Mouse (Mus musculus) brown adipose tissue, adult 24 weeks (tissue): ENCODE data around the gene Wfdc6a. TPM values are rescaled to one million over a fixed set of nuclear protein-coding genes. Genes with fewer than 3 reads are reported as not detected.

Experiments
- H3K27ac ChIP-seq: fragments of 200-500 bp; replicated peaks from 2 replicates; pipeline ENCODE4 v1.5.1; 2012; ENCODE audit warnings: low read depth, mild to moderate bottlenecking, low read length
- H3K4me1 ChIP-seq: fragments of 200-500 bp; 2 replicates; pipeline ENCODE4 v1.6.1; 2012; ENCODE audit warnings: low read length, mixed read lengths; ENCODE audit not compliant: control insufficient read depth, insufficient read depth, insufficient read length
- H3K4me3 ChIP-seq: fragments of 200-500 bp; 2 replicates; pipeline ENCODE4 v1.5.1; 2012; ENCODE audit warnings: low read depth, mild to moderate bottlenecking, low read length, moderate library complexity; ENCODE audit not compliant: insufficient read depth
- polyA plus RNA-seq: library from polyadenylated mRNA; stranded (reverse); fragments of >200 nt; gene quantifications from 2 replicates; pipeline ENCODE4 v1.2.4, GENCODE M21; 2012; ENCODE audit not compliant: missing spikeins, insufficient read depth, insufficient read length

Gene Wfdc6a
- polyA plus RNA-seq, 1 experiment, result not detected

- Histone ChIP-seq H3K4me1 (0 out of 2 replicates have a peak, but pooled peaks cover 4% of the 10 kb centered on the region), H3K27ac (no peak overlapping the region), H3K4me3 (peak overlapping the region; percentile 25)
Measured at GRCm38 (mm10) chr2:164563339-164564038, 21.8 kb downstream of the Wfdc6a start.

- Histone ChIP-seq H3K27ac (no peak within 1 kb of the TSS), H3K4me3 (peak within 1 kb of the TSS; percentile 25; the same call in 1 of the 2 replicates), H3K4me1 (0 out of 2 replicates have a peak, but pooled peaks cover 4% of the 10 kb centered on the region)
Measured at GRCm38 (mm10) chr2:164562391-164563188, 22.7 kb downstream of the Wfdc6a start, which contains the start of gene Wfdc2. Wfdc2 (plus strand) TSS chr2:164562413.

GRCm38 (mm10) chr2:164560106-164560505 lies 25.1 kb downstream of the Wfdc6a start:
- Histone ChIP-seq H3K27ac (no peak overlapping the region), H3K4me1 (0 out of 2 replicates have a peak, but pooled peaks cover 4% of the 10 kb centered on the region), H3K4me3 (no peak overlapping the region)

DNA sequence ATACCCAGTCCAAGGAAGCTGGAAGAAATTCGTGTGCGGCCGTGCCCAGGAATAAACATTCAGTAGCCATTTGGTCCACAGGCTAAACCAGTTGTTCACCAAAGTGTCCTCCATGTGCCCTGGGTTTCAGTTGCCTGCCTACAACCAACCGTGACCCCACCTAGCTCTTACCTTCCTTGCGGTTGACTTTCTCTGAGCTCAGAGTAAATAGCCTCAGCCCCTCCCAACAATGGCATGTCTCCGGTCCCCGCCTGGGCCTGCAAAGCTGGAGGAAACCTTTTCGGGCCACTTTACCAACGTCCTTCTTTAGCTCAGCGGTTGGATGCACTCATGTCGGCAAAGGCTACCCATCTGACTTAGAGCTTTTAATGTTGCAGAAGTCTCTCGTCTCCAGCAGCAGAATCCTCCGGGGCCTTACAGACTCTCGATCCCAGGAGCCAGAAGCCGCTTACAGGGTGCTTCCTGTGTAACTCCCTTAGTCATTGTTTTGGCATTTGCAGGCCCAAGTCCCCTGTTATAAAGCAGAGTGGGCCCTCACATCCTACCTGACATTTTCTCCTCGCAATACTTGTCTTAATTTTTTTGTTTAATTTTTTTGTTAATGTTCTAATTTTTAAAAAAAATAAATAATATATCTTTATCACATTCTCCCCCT lies 26.1 kb downstream of the Wfdc6a start:
- Histone ChIP-seq H3K27ac (no peak overlapping the region), H3K4me3 (no peak overlapping the region), H3K4me1 (0 out of 2 replicates have a peak, but pooled peaks cover 4% of the 10 kb centered on the region)

DNA sequence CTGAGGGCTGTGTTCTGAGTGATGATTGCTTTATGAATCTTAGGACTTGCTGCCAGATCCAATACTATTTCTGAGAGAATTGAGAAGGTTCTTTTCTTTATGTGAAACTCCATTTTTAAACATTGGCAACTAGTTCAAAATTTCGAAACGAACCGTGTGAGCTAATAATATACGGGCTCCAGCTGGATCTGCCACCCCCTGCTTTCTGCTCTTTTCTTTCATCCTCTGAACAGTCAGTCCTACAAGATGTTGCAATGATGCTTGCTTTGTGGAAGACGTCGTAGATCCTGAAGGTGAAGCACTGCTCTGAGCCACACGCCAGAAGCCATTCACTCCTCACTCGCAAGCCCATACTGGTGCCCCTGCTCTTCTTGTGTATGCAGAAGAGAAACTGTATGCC lies 26.8 kb downstream of the Wfdc6a start:
- no peak overlapping the region for H3K27ac ChIP-seq
- H3K4me1 ChIP-seq, result 0 out of 2 replicates have a peak, but pooled peaks cover 2% of the 10 kb centered on the region
- H3K4me3 ChIP-seq, result no peak overlapping the region

GRCm38 (mm10) chr2:164551502-164551901 lies 33.7 kb downstream of the Wfdc6a start:
- H3K4me3 ChIP-seq, result no peak overlapping the region
- H3K4me1 ChIP-seq, result no peaks in the 10 kb centered on the region
- H3K27ac ChIP-seq, result no peak overlapping the region

- no peaks in the 10 kb centered on the region for H3K4me1 ChIP-seq
- no peak overlapping the region for H3K4me3 ChIP-seq
- no peak overlapping the region for H3K27ac ChIP-seq
Measured at GRCm38 (mm10) chr2:164550895-164551269, 34.4 kb downstream of the Wfdc6a start.

DNA sequence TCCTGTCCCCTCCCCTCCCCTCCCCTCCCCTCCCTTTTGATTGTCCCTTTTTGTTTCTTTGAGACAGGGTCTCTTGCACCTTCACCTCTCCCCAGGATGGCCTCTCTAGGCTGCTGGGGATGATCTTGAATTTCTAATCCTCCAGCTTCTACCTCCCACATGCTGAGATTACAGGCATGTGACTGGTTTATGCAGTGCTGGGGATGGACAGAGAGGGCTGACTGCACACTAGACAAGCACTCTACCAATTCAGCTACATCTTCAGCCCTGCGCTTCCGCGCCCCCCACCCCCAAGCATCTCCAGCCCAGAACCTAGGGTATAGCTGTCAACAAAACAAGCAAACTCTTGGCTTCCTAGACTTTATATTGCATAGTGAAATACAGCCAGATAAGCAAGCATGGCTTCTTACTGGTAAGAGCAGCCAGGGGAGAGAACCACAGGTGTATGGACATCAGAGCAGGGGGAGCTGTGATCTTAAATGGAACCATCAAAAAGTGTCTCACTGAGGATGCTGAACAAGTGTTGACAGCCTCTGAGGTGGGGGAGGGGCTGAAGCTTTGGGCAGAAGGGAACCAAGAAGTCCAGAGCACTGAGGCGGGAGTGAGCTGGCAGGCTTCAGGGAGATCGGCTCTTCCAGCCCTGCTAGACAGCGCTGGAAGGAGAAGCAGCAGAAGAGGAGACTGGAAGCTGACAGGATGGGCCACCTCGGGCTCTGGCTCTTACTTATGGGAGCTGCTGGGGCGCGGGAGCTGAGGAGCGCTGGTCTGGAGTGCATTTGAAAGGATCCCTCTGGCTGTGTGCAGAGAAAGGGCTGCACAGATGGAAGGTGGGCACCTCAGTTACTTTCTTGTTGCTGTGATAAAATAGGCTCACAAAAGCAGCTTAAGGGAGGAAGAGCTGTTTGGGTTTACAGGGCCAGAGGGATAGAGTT lies 35.0 kb downstream of the Wfdc6a start:
- no peak overlapping the region for H3K4me3 ChIP-seq
- no peaks in the 10 kb centered on the region for H3K4me1 ChIP-seq
- H3K27ac ChIP-seq, result no peak overlapping the region

DNA sequence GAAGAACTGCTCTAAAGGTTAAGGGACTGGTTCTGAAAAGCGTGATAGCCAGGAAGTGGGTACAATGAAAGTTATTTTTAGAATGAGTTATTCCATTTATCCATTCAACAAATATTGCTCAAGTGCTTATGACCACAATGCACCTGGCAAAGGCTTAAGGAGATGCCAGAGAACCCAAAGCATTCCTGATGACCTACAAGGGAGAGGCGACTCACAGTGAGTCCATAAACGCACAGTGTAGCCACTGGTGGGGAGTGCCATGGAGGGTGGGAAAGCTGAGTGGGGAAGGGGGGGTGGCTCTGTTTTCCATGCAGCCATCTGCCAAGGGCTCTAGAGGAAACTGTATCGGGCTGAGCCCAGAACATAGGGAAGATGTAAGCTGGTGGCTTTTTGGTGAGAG lies 35.9 kb downstream of the Wfdc6a start:
- no peak overlapping the region for H3K4me3 ChIP-seq
- no peak overlapping the region for H3K27ac ChIP-seq
- H3K4me1 ChIP-seq, result no peaks in the 10 kb centered on the region

- no peak overlapping the region for H3K4me3 ChIP-seq
- no peak overlapping the region for H3K27ac ChIP-seq
- H3K4me1 ChIP-seq, result no peaks in the 10 kb centered on the region
Measured at GRCm38 (mm10) chr2:164544454-164545097, 40.7 kb downstream of the Wfdc6a start.

- Histone ChIP-seq H3K4me1 (no peaks in the 10 kb centered on the region), H3K4me3 (no peak overlapping the region), H3K27ac (no peak overlapping the region)
Measured at GRCm38 (mm10) chr2:164543745-164544144, 41.5 kb downstream of the Wfdc6a start.

- no peak overlapping the region for H3K4me3 ChIP-seq
Measured at GRCm38 (mm10) chr2:164542598-164542997, 42.6 kb downstream of the Wfdc6a start.

DNA sequence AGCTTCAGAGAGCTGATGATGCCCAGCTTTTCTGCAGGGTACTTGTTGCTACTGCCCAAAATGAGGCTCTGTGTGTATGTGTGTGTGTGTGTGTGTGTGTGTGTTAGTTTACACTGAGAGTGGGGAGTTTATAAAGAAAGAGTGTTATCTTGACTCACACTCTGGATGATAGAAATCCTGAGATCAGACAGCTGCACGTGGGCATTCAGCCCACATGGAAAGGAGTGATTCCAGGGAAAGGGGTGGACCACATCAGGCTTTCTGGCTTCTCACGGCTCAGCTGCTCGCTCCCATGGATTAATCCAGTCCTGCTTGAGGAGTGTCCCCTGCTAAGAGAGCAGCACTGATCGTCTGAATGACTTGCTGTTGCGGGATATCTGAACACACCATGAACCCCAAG lies 43.1 kb downstream of the Wfdc6a start:
- H3K4me1 ChIP-seq, result no peaks in the 10 kb centered on the region
- no peak overlapping the region for H3K4me3 ChIP-seq
- no peak overlapping the region for H3K27ac ChIP-seq

More at GRCm38 (mm10) chr2:164542598-164542997, 42.6 kb downstream of the Wfdc6a start:
- Histone ChIP-seq H3K4me1 (no peaks in the 10 kb centered on the region), H3K27ac (no peak overlapping the region)
